Mouse (Mus musculus) limb, embryonic 12.5 days (tissue): ENCODE measurements around the gene Fgf10. TPM values are rescaled to one million over a fixed set of nuclear protein-coding genes. Genes with fewer than 3 reads are reported as not detected.

ENCODE experiments used
- ATAC-seq: fragments of 200-750 bp; cut with Nextera tagmentation; 2 replicates; pipeline ENCODE4 v1.8.0; 2017; ENCODE audit warnings: low read depth, moderate TSS enrichment; ENCODE audit not compliant: insufficient number of reproducible peaks, insufficient read depth, low FRiP score, low TSS enrichment
- H3K27ac ChIP-seq: fragments of 300-500 bp; sonication (generic); 2 replicates; pipeline ENCODE4 v1.5.1; 2016; ENCODE audit warnings: mild to moderate bottlenecking, moderate library complexity
- H3K27me3 ChIP-seq: fragments of 300-500 bp; sonication (generic); 2 replicates; pipeline ENCODE4 v1.6.1; 2016; ENCODE audit warnings: mild to moderate bottlenecking, moderate library complexity
- H3K36me3 ChIP-seq: fragments of 300-500 bp; sonication (generic); 2 replicates; pipeline ENCODE4 v1.6.1; 2016; ENCODE audit warnings: mild to moderate bottlenecking, moderate library complexity
- H3K4me1 ChIP-seq: fragments of 300-500 bp; sonication (generic); replicated peaks from 2 replicates; pipeline ENCODE4 v1.6.1; 2016
- H3K4me2 ChIP-seq: fragments of 300-500 bp; sonication (generic); 2 replicates; pipeline ENCODE4 v1.6.1; 2016; ENCODE audit warnings: mild to moderate bottlenecking, moderate library complexity
- H3K4me3 ChIP-seq: fragments of 300-500 bp; sonication (generic); replicated peaks from 2 replicates; pipeline ENCODE4 v1.5.1; 2016; ENCODE audit warnings: mild to moderate bottlenecking
- H3K9ac ChIP-seq: fragments of 300-500 bp; sonication (generic); replicated peaks from 2 replicates; pipeline ENCODE4 v1.6.1; 2016; ENCODE audit warnings: mild to moderate bottlenecking, moderate library complexity
- H3K9me3 ChIP-seq: fragments of 300-500 bp; sonication (generic); 2 replicates; pipeline ENCODE4 v1.6.1; 2016; ENCODE audit warnings: mild to moderate bottlenecking, moderate library complexity
- WGBS: fragments of 180-500 bp; shearing (Covaris S2); methylation state at CpG from one replicate; pipeline ENCODE4 v1.1.7; 2016; 5-methylcytosine and 5-hydroxymethylcytosine counted together
- polyA plus RNA-seq: library from polyadenylated mRNA; unstranded; fragments of >200 nt; fragmentation: Nextera tagmentation; extraction: Ambion mirVana; gene quantifications from 2 replicates; pipeline ENCODE4 v1.2.1, GENCODE M21; 2016

Fgf10 gene
- polyA plus RNA-seq, 1 experiment from 2014 or later, result 7.9 TPM

- no peak overlapping the region for H3K4me2 ChIP-seq
These were observed 48.8 kb downstream of the Fgf10 start for GRCm38 (mm10) chr13:118718396-118718795.

GRCm38 (mm10) chr13:118721668-118722067 lies 52.1 kb downstream of the Fgf10 start:
- H3K27ac ChIP-seq, result no peak overlapping the region
- H3K4me3 ChIP-seq, result no peak overlapping the region
- no peaks in the 10 kb centered on the region for H3K36me3 ChIP-seq
- no peak overlapping the region for H3K4me2 ChIP-seq
- H3K9me3 ChIP-seq, result no peaks in the 10 kb centered on the region
- WGBS, result 8% methylated on average over 1 of the region's 1 CpGs
- no peaks in the 10 kb centered on the region for H3K27me3 ChIP-seq
- no peak overlapping the region for H3K9ac ChIP-seq
- peaks cover 4% of the 10 kb centered on the region; the same call in 1 of the 2 replicates for H3K4me1 ChIP-seq
- ATAC-seq, result no peak

More at GRCm38 (mm10) chr13:118718396-118718795, 48.8 kb downstream of the Fgf10 start:
- no peaks in the 10 kb centered on the region for H3K36me3 ChIP-seq
- peaks cover 8% of the 10 kb centered on the region for H3K4me1 ChIP-seq
- H3K27me3 ChIP-seq, result 0 out of 2 replicates have a peak, but pooled peaks cover 4% of the 10 kb centered on the region
- 55% methylated on average over 3 of the region's 3 CpGs for WGBS
- no peak overlapping the region for H3K4me3 ChIP-seq
- H3K9ac ChIP-seq, result no peak overlapping the region
- no peak for ATAC-seq
- no peak overlapping the region for H3K27ac ChIP-seq
- no peaks in the 10 kb centered on the region for H3K9me3 ChIP-seq

GRCm38 (mm10) chr13:118731850-118732552 lies 62.4 kb downstream of the Fgf10 start:
- H3K4me1 ChIP-seq, result peaks cover 26% of the 10 kb centered on the region
- peak overlapping the region; percentile 53 for H3K4me2 ChIP-seq
- no peak; the same call in 1 of the 2 replicates for ATAC-seq
- 24% methylated on average over 12 of the region's 12 CpGs for WGBS
- peak overlapping the region; percentile 64; the same call in 1 of the 2 replicates for H3K27ac ChIP-seq
- H3K9me3 ChIP-seq, result no peaks in the 10 kb centered on the region
- no peaks in the 10 kb centered on the region for H3K36me3 ChIP-seq
- H3K27me3 ChIP-seq, result no peaks in the 10 kb centered on the region
- H3K9ac ChIP-seq, result 0 out of 2 replicates have a peak overlapping the region, but pooled peaks have one; percentile 2
- peak overlapping the region; percentile 26 for H3K4me3 ChIP-seq

- peaks cover 10% of the 10 kb centered on the region for H3K4me1 ChIP-seq
- no peak overlapping the region for H3K9ac ChIP-seq
- no peaks in the 10 kb centered on the region for H3K27me3 ChIP-seq
- H3K4me2 ChIP-seq, result no peak overlapping the region
- no peak overlapping the region for H3K27ac ChIP-seq
- H3K9me3 ChIP-seq, result no peaks in the 10 kb centered on the region
- 74% methylated on average over 2 of the region's 2 CpGs for WGBS
- no peak for ATAC-seq
- H3K4me3 ChIP-seq, result no peak overlapping the region
- no peaks in the 10 kb centered on the region for H3K36me3 ChIP-seq
These were observed 70.3 kb downstream of the Fgf10 start for GRCm38 (mm10) chr13:118739854-118740411.

- 41% methylated on average over 4 of the region's 4 CpGs for whole genome bisulfite sequencing
- H3K9ac ChIP-seq, result no peak overlapping the region
- no peak for ATAC-seq
- no peak overlapping the region for H3K27ac ChIP-seq
- H3K4me3 ChIP-seq, result no peak overlapping the region
- peaks cover 6% of the 10 kb centered on the region for H3K4me1 ChIP-seq
- H3K9me3 ChIP-seq, result no peaks in the 10 kb centered on the region
- no peaks in the 10 kb centered on the region for H3K27me3 ChIP-seq
- H3K36me3 ChIP-seq, result no peaks in the 10 kb centered on the region
- H3K4me2 ChIP-seq, result no peak overlapping the region
These were observed 73.2 kb downstream of the Fgf10 start for GRCm38 (mm10) chr13:118742788-118743187.

- H3K27ac ChIP-seq, result no peak overlapping the region
- H3K4me3 ChIP-seq, result no peak overlapping the region
- H3K27me3 ChIP-seq, result no peaks in the 10 kb centered on the region
- H3K36me3 ChIP-seq, result no peaks in the 10 kb centered on the region
- no peak overlapping the region for H3K4me2 ChIP-seq
- H3K9ac ChIP-seq, result no peak overlapping the region
- H3K4me1 ChIP-seq, result peaks cover 6% of the 10 kb centered on the region
- no peak for ATAC-seq
- 82% methylated on average over 7 of the region's 7 CpGs for WGBS
- no peaks in the 10 kb centered on the region for H3K9me3 ChIP-seq
These were observed 75.2 kb downstream of the Fgf10 start for GRCm38 (mm10) chr13:118744806-118745205.

GRCm38 (mm10) chr13:118746427-118746826 lies 76.8 kb downstream of the Fgf10 start:
- Histone ChIP-seq H3K4me1 (peaks cover 6% of the 10 kb centered on the region), H3K4me3 (no peak overlapping the region), H3K27ac (no peak overlapping the region), H3K36me3 (no peaks in the 10 kb centered on the region), H3K9me3 (no peaks in the 10 kb centered on the region), H3K4me2 (no peak overlapping the region), H3K9ac (no peak overlapping the region), H3K27me3 (no peaks in the 10 kb centered on the region)
- peak; percentile 59; the same call in 1 of the 2 replicates for ATAC-seq
- 18% methylated on average over 4 of the region's 4 CpGs for WGBS

- H3K27me3 ChIP-seq, result no peaks in the 10 kb centered on the region
- no peaks in the 10 kb centered on the region for H3K36me3 ChIP-seq
- H3K4me1 ChIP-seq, result no peaks in the 10 kb centered on the region
- H3K4me3 ChIP-seq, result no peak overlapping the region
- no peaks in the 10 kb centered on the region for H3K9me3 ChIP-seq
- no peak overlapping the region for H3K27ac ChIP-seq
- no peak for ATAC-seq
- H3K9ac ChIP-seq, result no peak overlapping the region
- H3K4me2 ChIP-seq, result no peak overlapping the region
- 52% methylated on average over 4 of the region's 4 CpGs for WGBS
These were observed 84.4 kb downstream of the Fgf10 start for GRCm38 (mm10) chr13:118754024-118754423.

GRCm38 (mm10) chr13:118759021-118759420 lies 89.4 kb downstream of the Fgf10 start:
- WGBS, result 27% methylated on average over 2 of the region's 2 CpGs
- Histone ChIP-seq H3K27ac (no peak overlapping the region), H3K36me3 (no peaks in the 10 kb centered on the region), H3K4me1 (no peaks in the 10 kb centered on the region), H3K9ac (no peak overlapping the region), H3K4me2 (no peak overlapping the region), H3K9me3 (no peaks in the 10 kb centered on the region), H3K4me3 (no peak overlapping the region), H3K27me3 (no peaks in the 10 kb centered on the region)
- no peak for ATAC-seq

- H3K4me3 ChIP-seq, result no peak overlapping the region
- H3K9me3 ChIP-seq, result no peaks in the 10 kb centered on the region
- H3K9ac ChIP-seq, result no peak overlapping the region
- H3K27ac ChIP-seq, result no peak overlapping the region
- no peaks in the 10 kb centered on the region for H3K4me1 ChIP-seq
- ATAC-seq, result no peak
- H3K4me2 ChIP-seq, result no peak overlapping the region
- no peaks in the 10 kb centered on the region for H3K27me3 ChIP-seq
- 95% methylated on average over 2 of the region's 2 CpGs for WGBS
- no peaks in the 10 kb centered on the region for H3K36me3 ChIP-seq
These were observed 93.4 kb downstream of the Fgf10 start for GRCm38 (mm10) chr13:118762982-118763381.

GRCm38 (mm10) chr13:118772188-118772587 lies 102.6 kb downstream of the Fgf10 start:
- Histone ChIP-seq H3K4me2 (no peak overlapping the region), H3K4me1 (no peaks in the 10 kb centered on the region), H3K27me3 (no peaks in the 10 kb centered on the region), H3K4me3 (no peak overlapping the region), H3K36me3 (no peaks in the 10 kb centered on the region), H3K27ac (no peak overlapping the region), H3K9ac (no peak overlapping the region), H3K9me3 (no peaks in the 10 kb centered on the region)
- no peak for ATAC-seq
